Mouse (Mus musculus) spleen, postnatal 36 days (tissue): ENCODE measurements around the gene Olfr316.

ENCODE experiments used
- DNase-seq, 2 experiments: peaks; one replicate each; pipeline ENCODE4 v3.0.0; 2022; ENCODE audit warnings: low spot score in 2 of 2, mixed read lengths in 1 of 2

The Olfr316 gene

DNA sequence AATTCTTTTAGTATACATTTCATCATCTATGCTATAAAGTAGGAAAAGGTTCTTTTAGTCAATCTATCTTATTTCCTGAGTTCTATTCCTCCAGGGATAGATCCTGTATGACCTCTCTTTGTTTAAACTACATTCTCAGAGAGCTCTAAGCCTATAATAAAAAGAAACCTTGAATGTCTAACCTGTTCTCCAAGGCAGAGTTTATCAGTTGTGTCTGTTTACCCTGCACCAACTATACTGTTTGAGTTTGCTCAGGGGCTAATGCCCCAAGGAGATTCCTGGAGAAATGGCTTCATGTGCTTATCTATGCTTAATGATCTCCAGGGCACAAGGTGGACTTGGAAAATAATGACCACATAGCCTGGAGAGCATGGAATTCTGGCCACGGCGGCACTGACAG, 51.9 kb downstream of the Olfr316 start:
- DNase-seq: no peak
